Mouse (Mus musculus): Measurements from ENCODE around the gene Gm10563.
"Not testable (repeated sequence)": the region's sequence is repeated elsewhere in the genome, so short reads cannot be mapped to it uniquely, and the experiment has no call there.

Gm10563 gene

GRCm38 (mm10) chr4:155645308-155645707 is at the start of gene Gm10563:
Gene Gm10563, minus strand, starts transcription at chr4:155645408.
- DNase-seq: not testable (repeated sequence)

GRCm38 (mm10) chr4:155694482-155695401 is 49.5 kb upstream of the Gm10563 start:
- peak; percentile 86 for DNase-seq

- DNase-seq: peak; percentile 90
Measured at GRCm38 (mm10) chr4:155694111-155694481, 48.9 kb upstream of the Gm10563 start, which contains the start of gene Fndc10. Gene Fndc10, plus strand, starts transcription at chr4:155694342.

- DNase-seq: peak; percentile 56
Measured at GRCm38 (mm10) chr4:155692421-155692820, 47.2 kb upstream of the Gm10563 start.

GRCm38 (mm10) chr4:155690571-155691375 is 45.6 kb upstream of the Gm10563 start:
- DNase-seq: peak; percentile 98

- not testable (repeated sequence) for DNase-seq
Measured at GRCm38 (mm10) chr4:155687764-155688163, 42.6 kb upstream of the Gm10563 start.

- DNase-seq: not testable (repeated sequence)
Measured at GRCm38 (mm10) chr4:155683670-155684277, 38.6 kb upstream of the Gm10563 start.

GRCm38 (mm10) chr4:155675991-155676390 is 30.8 kb upstream of the Gm10563 start:
- peak; percentile 61 for DNase-seq

- no peak for DNase-seq
Measured at GRCm38 (mm10) chr4:155672082-155672481, 26.9 kb upstream of the Gm10563 start.

- peak; percentile 63 for DNase-seq
Measured at GRCm38 (mm10) chr4:155670236-155670635, 25.0 kb upstream of the Gm10563 start.

- DNase-seq: no peak
Measured at GRCm38 (mm10) chr4:155669598-155670075, 24.4 kb upstream of the Gm10563 start.

- peak; percentile 98 for DNase-seq
Measured at GRCm38 (mm10) chr4:155668689-155669597, 23.7 kb upstream of the Gm10563 start, which contains the start of gene Mib2. Gene Mib2, minus strand, starts transcription at chr4:155669198.

GRCm38 (mm10) chr4:155666903-155667302 is 21.7 kb upstream of the Gm10563 start:
- DNase-seq: no peak

GRCm38 (mm10) chr4:155660641-155661040 is 15.4 kb upstream of the Gm10563 start:
- DNase-seq: peak; percentile 33

- peak; percentile 31 for DNase-seq
Measured at GRCm38 (mm10) chr4:155658961-155659360, 13.8 kb upstream of the Gm10563 start.

GRCm38 (mm10) chr4:155656214-155656751 is 11.1 kb upstream of the Gm10563 start:
- peak; percentile 71 for DNase-seq

- peak; percentile 84 for DNase-seq
Measured at GRCm38 (mm10) chr4:155654456-155655298, 9.5 kb upstream of the Gm10563 start.

- peak; percentile 71 for DNase-seq
Measured at GRCm38 (mm10) chr4:155654183-155654455, 8.9 kb upstream of the Gm10563 start.

- DNase-seq: peak; percentile 78
Measured at GRCm38 (mm10) chr4:155653451-155654182, 8.4 kb upstream of the Gm10563 start.

GRCm38 (mm10) chr4:155653086-155653450 is 7.9 kb upstream of the Gm10563 start, which contains the start of gene Mmp23:
Gene Mmp23, minus strand, starts transcription at chr4:155653384.
- no peak for DNase-seq

Measured in cerebellum, adult 11-12 months (tissue).